Mouse (Mus musculus) small intestine, adult 2 months (tissue): ENCODE data around the gene Kdm4a. TPM values are rescaled to one million over a fixed set of nuclear protein-coding genes. Genes with fewer than 3 reads are reported as not detected.

Experiments used
- H3K27ac ChIP-seq: fragments of 200-500 bp; 2 replicates; pipeline ENCODE4 v1.5.1; 2012; ENCODE audit warnings: low read depth, low read length, control low read depth, inconsistent platforms; ENCODE audit not compliant: insufficient read depth
- H3K27me3 ChIP-seq: fragments of 200-500 bp; 2 replicates; pipeline ENCODE4 v1.6.1; 2012; ENCODE audit warnings: mild to moderate bottlenecking, moderate library complexity, low read length, inconsistent platforms; ENCODE audit not compliant: control insufficient read depth, insufficient read depth
- H3K36me3 ChIP-seq: fragments of 200-500 bp; 2 replicates; pipeline ENCODE4 v1.6.1; 2012; ENCODE audit warnings: mild to moderate bottlenecking, low read length, control low read depth, inconsistent platforms; ENCODE audit not compliant: control insufficient read depth, insufficient read depth
- H3K4me1 ChIP-seq: fragments of 200-500 bp; 2 replicates; pipeline ENCODE4 v1.6.1; 2012; ENCODE audit warnings: low read length, inconsistent platforms, mixed read lengths; ENCODE audit not compliant: control insufficient read depth, insufficient read depth, insufficient read length
- H3K4me3 ChIP-seq: fragments of 200-500 bp; 2 replicates; pipeline ENCODE4 v1.5.1; 2012; ENCODE audit warnings: low read depth, mild to moderate bottlenecking, control low read depth, inconsistent platforms, low read length, moderate library complexity
- CTCF ChIP-seq: fragments of 200-500 bp; IDR thresholded peaks from 2 replicates; pipeline ENCODE4 v1.5.1; 2012; ENCODE audit warnings: low read depth, mild to moderate bottlenecking, control low read depth, inconsistent platforms, low read length, moderate library complexity, mixed read lengths; ENCODE audit not compliant: insufficient replicate concordance, insufficient read length; ENCODE audit errors: extremely low read depth
- POLR2A ChIP-seq: fragments of 200-500 bp; IDR thresholded peaks from 2 replicates; pipeline ENCODE4 v1.6.1; 2012; ENCODE audit warnings: low read depth, mild to moderate bottlenecking, control low read depth, inconsistent platforms, low read length, moderate library complexity
- WGBS: fragments of 180-500 bp; shearing (Covaris S2); methylation state at CpG from one replicate; pipeline ENCODE4 v1.1.7; 2018; 5-methylcytosine and 5-hydroxymethylcytosine counted together
- polyA plus RNA-seq: library from polyadenylated mRNA; depleted of rRNA; stranded (reverse); fragments of >200 nt; gene quantifications from 2 replicates; pipeline ENCODE4 v1.2.3, GENCODE M21; 2012

Gene Kdm4a
- polyA plus RNA-seq, 1 experiment = 21.9 TPM

DNA sequence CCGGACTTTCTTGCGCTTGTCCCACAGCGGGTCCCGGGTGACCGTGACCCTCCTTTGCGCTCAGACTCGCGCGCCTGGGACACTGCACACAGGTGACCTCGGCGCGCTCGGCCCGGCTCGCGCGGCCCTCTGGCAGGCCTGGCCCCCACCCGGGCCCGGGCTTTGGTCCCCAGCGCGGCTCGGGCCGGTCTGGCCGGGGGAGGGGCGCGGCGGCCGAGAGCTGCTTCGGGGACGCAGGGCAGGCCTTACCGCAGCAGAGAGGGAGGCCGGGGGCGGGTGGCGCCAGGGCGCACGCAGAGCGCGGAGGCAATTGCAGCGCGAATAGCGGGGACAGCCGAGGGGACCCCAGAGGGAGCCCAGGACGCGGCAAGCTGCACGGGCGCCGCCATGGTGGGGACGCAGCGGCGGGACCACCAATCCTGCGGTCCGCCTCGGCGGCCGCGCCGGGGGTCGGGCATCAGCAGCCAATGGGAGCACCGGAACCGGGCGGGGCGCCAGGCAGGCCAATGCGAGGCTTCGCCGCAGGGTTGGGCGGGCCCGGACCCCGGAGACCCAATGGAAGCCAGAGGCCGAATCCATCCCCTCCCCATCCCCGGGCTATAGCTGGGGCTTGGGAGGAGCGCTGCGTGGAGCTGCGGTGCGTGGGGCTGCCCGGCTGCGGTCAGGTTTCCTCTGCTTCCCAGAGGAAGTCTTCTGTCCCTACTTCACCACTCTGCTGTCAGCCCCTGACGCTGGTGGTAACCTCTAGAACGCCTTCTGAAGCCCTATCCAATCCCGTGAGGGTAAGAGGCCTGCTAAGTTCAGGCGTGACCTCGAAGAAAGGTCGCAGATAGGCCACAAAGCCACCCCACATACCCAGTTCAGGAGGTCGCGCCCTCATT, 45.1 kb downstream of the Kdm4a start, which contains the start of gene St3gal3:
Gene St3gal3 (minus strand): TSS at position 430 of the 881 bp plus-strand sequence.
- WGBS = under 1% methylated on average over 84 of the region's 84 CpGs
- peak within 1 kb of the TSS; percentile 20 for H3K27ac ChIP-seq

GRCm38 (mm10) chr4:118131329-118131728, 48.5 kb downstream of the Kdm4a start:
- H3K4me1 ChIP-seq = peaks cover 3% of the 10 kb centered on the region; the same call in 1 of the 2 replicates
- peaks cover 2% of the 10 kb centered on the region; the same call in 1 of the 2 replicates for H3K36me3 ChIP-seq
- no peaks in the 10 kb centered on the region for H3K27me3 ChIP-seq
- TF ChIP-seq CTCF (no peak), POLR2A (no peak)
- no peak overlapping the region for H3K4me3 ChIP-seq
- H3K27ac ChIP-seq = no peak overlapping the region
- WGBS = 79% methylated on average over 5 of the region's 5 CpGs

More for the DNA sequence above, 45.1 kb downstream of the Kdm4a start, which contains the start of gene St3gal3:
- Histone ChIP-seq H3K27me3 (no peaks in the 10 kb centered on the region), H3K36me3 (peaks cover 26% of the 10 kb centered on the region), H3K4me3 (peak within 1 kb of the TSS; percentile 86), H3K4me1 (no peaks in the 10 kb centered on the region; the same call in 1 of the 2 replicates)
- no peak; the same call in 1 of the 2 replicates for TF ChIP-seq POLR2A
- TF ChIP-seq CTCF = no peak

GRCm38 (mm10) chr4:118123030-118123704, 56.7 kb downstream of the Kdm4a start:
- H3K27ac ChIP-seq = peak overlapping the region; percentile 23; the same call in 1 of the 2 replicates

DNA sequence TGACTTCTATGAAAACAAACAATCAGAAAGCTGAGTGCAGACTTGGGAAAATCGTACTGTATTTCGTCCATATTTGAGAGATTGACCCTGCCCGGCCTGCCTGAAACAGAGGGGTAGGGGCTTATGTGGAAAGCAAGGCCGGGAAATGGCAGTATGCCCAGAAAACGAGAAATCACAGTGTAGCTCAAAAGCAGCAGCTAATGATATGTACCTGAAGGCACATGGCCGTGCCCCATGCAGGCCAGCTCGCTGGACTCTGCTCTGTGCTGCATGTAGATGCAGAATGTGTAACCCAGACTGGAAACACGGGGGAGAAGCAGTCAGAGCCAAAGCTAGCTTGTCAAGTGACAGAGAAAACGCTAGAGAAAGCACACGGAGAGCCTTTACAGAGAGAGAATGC, 57.8 kb downstream of the Kdm4a start:
- no peak overlapping the region for H3K4me3 ChIP-seq
- peaks cover 15% of the 10 kb centered on the region for H3K4me1 ChIP-seq
- no peaks in the 10 kb centered on the region for H3K27me3 ChIP-seq
- TF ChIP-seq POLR2A (no peak), CTCF (no peak)
- 55% methylated on average over 10 of the region's 10 CpGs for WGBS
- H3K27ac ChIP-seq = no peak overlapping the region
- no peaks in the 10 kb centered on the region for H3K36me3 ChIP-seq

More at GRCm38 (mm10) chr4:118123030-118123704, 56.7 kb downstream of the Kdm4a start:
- Histone ChIP-seq H3K27me3 (no peaks in the 10 kb centered on the region), H3K4me1 (peaks cover 12% of the 10 kb centered on the region), H3K4me3 (no peak overlapping the region), H3K36me3 (no peaks in the 10 kb centered on the region)
- TF ChIP-seq CTCF = no peak
- no peak for TF ChIP-seq POLR2A
- 34% methylated on average over 14 of the region's 14 CpGs for WGBS

DNA sequence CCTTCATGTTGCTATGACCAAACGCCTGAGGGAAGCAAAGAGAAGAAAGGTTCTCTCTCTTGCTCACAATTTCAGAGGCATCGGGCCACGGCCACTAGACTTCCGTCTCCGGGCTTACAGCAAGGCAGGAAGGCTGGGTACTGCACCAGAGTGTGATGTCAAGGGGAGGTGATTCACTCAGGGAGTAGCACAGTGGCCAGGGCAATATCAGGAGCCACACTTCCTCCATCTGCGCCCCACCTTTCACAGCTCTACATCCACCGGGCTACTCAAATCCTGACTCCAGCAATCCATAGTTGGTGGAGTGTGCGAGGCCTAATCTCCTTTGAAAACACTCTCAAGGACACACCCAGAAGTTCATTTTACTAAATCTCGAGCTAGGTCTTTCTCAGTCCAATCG, 62.3 kb downstream of the Kdm4a start:
- Histone ChIP-seq H3K27ac (no peak overlapping the region), H3K36me3 (no peaks in the 10 kb centered on the region), H3K27me3 (no peaks in the 10 kb centered on the region), H3K4me3 (no peak overlapping the region), H3K4me1 (peaks cover 9% of the 10 kb centered on the region)
- WGBS = 54% methylated on average over 10 of the region's 10 CpGs
- TF ChIP-seq CTCF (no peak), POLR2A (no peak)

DNA sequence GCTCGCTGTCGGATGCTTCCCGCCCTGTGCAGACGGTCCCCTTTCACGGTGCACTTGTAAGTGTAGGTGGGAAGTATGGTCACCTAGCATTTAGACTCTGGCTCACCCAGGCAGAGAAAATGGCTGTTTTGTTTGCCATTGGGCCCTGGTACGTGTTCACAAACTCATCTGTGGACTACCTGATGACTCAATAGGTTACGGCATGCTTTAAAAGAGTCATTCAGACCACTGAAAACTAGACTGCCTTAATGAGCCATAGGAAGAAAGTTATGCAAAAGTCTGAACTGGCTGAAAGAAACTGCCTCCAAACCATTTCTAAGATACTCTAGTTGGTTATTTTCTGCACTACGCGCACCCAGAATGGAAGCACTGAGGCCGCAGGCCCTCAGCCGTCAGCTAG, 63.7 kb downstream of the Kdm4a start:
- Histone ChIP-seq H3K27me3 (no peaks in the 10 kb centered on the region), H3K36me3 (no peaks in the 10 kb centered on the region), H3K4me1 (peaks cover 5% of the 10 kb centered on the region), H3K27ac (no peak overlapping the region), H3K4me3 (no peak overlapping the region)
- 89% methylated on average over 11 of the region's 11 CpGs for WGBS
- no peak for TF ChIP-seq CTCF
- TF ChIP-seq POLR2A = no peak

DNA sequence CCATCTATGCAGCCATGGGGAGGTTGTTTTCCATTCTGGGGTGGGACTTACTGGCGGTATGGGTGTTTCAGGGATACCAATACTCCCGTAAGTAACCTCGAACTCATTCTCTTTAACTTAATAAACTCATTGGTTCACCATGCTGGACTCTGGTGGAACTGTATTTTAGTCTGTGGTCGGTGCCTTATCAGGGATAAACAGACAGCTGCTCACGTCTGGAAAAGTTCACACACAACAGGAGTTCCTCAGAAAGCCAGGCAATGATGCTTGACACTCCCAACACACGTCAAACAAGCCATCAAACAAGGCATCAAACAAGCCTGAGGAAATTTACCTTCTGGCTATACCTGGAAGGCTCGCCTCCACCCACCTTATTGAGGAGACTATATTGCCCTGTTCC, 64.7 kb downstream of the Kdm4a start:
- Histone ChIP-seq H3K4me3 (no peak overlapping the region), H3K4me1 (peaks cover 5% of the 10 kb centered on the region), H3K36me3 (no peaks in the 10 kb centered on the region), H3K27ac (no peak overlapping the region), H3K27me3 (no peaks in the 10 kb centered on the region)
- 85% methylated on average over 7 of the region's 7 CpGs for WGBS
- no peak for TF ChIP-seq POLR2A
- no peak for TF ChIP-seq CTCF
